Mouse (Mus musculus) heart, adult 18-20 months (tissue): ENCODE results near the gene Lmod1. TPM values are rescaled to one million over a fixed set of nuclear protein-coding genes. Genes with fewer than 3 reads are reported as not detected.
A peak's percentile ranks its signal among the peaks of the same experiment; 100 is the strongest.

ENCODE experiments used
- DNase-seq, 2 experiments: peaks; one replicate each; pipeline ENCODE4 v3.0.0; 2021 to 2022; ENCODE audit warnings: mixed read lengths in 1 of 2
- long read RNA-seq, 2 experiments: library from polyadenylated mRNA; stranded (forward); transcript quantifications; one replicate each; pipeline ENCODE4 v2.0.0; 2021
- total RNA-seq, 2 experiments: library from RNA; stranded (reverse); gene quantifications; 2 replicates each; pipeline ENCODE4 v1.2.3; 2021

The Lmod1 gene
- 1 to 10 TPM; 3.1 to 3.4 TPM for total RNA-seq
- long read RNA-seq, experiment 1 = 0 reads
- long read RNA-seq, experiment 2 = 0 reads

- peak in 1 of 2 experiments; percentile 22 for DNase-seq
Measured at GRCm38 (mm10) chr1:135324571-135324970, at the start of gene Lmod1. TSS of gene Lmod1 (plus strand) at chr1:135324807.

DNA sequence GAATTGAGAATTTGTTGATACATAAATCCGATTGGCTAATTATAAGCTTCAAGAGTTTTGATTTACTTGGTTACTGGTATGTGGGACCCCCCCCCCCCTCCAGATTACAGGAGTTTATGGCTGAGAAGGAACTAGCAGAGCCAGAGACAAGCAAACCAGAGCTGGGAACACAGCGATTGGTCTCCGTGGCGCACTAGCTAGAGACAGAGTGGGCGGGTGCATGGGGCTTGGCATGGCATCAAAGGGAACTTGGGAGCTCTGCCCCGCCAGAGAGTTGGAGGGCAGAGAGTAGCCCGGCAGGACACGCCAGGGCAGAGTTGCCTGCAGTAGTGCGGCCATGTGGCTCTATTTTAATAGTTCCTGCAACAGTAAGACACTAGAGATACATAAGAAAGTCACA, 44.0 kb upstream of the Lmod1 start:
- peak; percentile 76 to 88 for DNase-seq

DNA sequence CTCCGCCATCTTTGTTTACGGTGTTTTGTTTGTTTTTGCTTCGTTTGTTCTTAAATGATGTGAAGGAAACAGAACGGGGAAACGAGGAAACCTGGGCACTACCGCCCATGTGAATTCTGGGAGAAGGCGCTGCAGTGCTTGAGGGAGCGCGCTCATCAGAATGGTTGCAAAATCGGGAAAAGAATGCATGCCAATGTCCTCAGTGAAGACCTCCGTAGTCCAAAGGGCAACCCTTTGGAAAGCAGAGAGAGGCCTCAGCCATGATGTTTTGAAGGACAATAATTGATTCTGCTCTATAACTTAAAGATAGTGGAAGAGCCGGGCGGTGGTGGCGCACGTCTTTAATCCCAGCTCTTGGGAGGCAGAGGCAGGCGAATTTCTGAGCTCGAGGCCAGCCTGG, 42.8 kb upstream of the Lmod1 start:
- no peak for DNase-seq

DNA sequence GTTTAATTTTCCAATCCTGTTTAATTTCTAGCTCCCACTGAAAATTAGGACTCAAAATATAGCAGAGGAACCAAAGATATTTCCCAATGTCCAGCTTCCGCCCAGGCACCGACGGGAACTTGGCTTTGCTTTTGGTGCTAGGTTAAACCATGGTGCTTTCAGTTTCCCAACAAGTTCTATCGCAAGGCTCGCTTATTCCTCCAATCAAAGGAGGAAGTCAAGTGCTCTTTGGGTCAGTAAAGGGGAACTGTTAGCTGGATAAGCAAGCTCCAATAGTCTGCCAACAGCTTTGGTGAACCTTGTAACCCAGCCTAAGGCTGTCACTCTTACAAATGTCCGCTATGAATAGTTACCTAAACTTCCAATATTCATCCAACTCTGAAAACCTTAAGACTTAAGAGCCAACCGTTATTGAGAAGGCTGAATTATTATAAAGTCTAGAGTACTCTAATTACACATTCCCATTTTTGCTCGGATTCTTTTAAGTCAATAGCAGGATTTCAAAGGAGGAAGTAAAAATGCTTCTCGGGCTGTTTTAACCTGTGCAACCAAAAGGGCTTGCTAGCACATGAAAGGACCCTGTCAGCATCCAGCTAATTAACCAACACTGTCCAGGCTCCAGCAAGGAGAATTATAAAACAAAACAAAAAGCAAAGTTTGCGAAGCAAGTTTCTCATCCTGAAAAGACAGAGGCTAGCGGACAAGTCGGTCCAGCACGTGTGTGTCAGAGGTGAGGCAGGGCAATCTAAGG, 41.9 kb upstream of the Lmod1 start:
- peak; percentile 61 to 77 for DNase-seq

DNA sequence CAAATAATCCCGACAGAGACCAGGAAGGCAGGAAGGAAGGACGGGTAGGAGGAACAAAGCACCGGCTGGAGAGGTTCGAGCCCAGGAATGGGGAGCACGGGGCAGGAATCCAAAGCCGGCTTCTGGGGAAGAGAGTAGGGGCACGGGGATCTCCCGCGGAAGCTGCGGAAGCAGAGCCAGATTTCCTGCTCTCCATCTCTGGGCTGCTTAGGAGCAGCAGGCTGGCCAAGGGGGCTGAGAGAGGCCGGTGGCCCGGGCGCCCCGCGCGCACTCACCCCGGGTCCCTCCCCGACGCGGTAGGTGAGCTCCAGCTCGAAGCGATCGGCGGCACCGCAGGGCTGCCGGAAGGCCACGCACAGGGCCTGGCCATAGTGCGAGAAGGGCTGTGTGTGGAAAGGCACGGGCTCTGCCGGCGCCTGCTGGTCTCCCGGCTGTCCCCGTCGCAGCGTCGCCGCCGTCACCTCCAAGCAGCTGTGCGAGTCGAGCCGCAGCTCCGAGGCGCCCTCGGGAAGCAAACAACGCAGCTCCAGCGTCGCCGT, 41.3 kb upstream of the Lmod1 start:
- peak; percentile 52 to 57 for DNase-seq

DNA sequence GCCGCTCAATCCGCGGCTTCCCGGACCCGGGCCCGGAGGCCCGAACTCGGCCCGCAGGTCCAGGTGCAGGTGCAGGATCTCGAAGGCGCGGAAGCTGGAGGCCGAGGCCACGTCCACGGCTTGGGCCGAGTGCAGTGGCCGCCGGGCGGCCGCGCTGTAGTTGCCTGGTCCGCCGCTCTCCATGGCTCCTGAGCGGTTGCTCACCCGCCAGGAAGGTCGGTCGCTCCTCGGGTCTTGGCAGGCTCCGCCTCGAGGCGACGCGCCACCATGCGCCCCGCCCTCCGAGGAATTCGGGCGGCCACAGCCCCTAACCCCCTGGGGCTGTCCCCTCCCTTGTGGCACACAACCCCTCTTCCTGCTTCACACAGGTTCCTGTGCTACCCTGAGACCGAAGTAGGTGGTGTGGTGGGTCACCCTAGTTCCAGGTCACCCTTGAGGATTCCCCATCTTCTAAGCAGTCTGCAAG, 40.7 kb upstream of the Lmod1 start, which contains the start of gene Rnpep:
TSS of gene Rnpep (minus strand) at position 259 of the 466 bp plus-strand sequence.
- DNase-seq = peak; percentile 81

- DNase-seq = peak in 1 of 2 experiments; percentile 40
Measured at GRCm38 (mm10) chr1:135286311-135286710, 38.3 kb upstream of the Lmod1 start.

- DNase-seq = no peak
Measured at GRCm38 (mm10) chr1:135290908-135291307, 33.7 kb upstream of the Lmod1 start.

DNA sequence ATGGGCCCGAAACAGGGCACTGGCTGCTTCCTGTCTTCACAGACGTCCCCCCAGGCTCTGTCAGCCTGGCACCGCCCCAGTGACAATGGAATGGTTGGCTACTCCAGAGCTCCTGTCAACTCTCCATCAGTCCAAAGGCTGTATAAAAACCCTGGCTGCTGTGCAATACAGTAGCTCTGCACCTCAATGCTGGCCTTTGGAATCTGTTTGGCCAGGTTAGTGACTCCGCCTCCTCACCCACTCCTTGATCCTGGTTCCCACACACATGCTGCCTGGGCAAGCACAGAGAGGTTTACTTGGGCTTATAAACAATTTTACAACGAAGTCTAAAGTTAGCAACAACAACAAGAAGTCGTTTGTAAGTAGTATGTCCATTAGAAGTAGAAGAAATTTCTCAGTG, 13.3 kb upstream of the Lmod1 start:
- DNase-seq = no peak

GRCm38 (mm10) chr1:135312201-135312600, 12.4 kb upstream of the Lmod1 start:
- DNase-seq = no peak

- peak; percentile 94 to 96 for DNase-seq
Measured at GRCm38 (mm10) chr1:135313284-135314031, 11.1 kb upstream of the Lmod1 start, which contains the start of gene Timm17a. TSS of gene Timm17a (minus strand) at chr1:135313778.

GRCm38 (mm10) chr1:135323367-135323901, 1.2 kb upstream of the Lmod1 start:
- no peak for DNase-seq

GRCm38 (mm10) chr1:135325934-135326333, 1.3 kb downstream of the Lmod1 start:
- DNase-seq = no peak

DNA sequence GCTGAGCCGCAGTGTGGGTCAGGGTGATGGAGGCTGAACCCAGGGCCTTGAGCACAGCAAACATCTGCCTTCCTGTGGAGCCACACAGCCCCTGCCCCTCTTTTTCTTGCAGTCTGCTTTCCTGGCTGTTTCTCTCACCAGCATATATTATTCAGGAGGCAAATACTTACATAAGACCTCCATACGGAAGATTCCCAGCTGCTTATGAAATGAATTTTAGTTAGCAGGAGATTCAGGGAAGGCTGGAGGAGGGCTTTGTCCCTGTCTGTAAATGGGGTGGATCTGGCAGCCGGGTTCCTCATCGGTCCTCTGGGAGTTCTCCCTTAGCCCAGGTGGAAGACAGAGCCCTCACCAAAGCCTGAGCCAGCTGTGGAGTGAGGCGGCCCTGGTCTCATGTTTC, 3.8 kb downstream of the Lmod1 start:
- DNase-seq = no peak

DNA sequence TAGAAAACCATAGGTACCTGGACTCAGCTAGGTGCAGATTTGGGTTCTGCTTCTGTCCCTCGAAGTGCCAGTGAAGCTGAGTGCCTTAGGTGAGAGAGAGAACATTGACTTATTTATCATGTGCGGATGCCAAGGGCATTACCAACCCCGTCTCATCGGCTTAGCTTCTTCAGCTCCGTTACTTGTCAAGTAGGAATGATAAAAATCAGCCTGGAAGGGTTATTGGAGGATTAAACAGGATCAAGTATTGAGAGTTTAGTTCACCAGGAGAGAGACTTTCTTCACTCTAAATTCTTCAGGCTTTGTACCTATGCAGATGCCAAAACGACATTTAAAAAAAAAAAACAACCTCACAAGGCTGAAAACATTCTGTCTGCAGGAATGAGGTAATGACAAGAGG, 6.0 kb downstream of the Lmod1 start:
- DNase-seq = no peak

- DNase-seq = no peak
Measured at GRCm38 (mm10) chr1:135341947-135342346, 17.3 kb downstream of the Lmod1 start.

GRCm38 (mm10) chr1:135344026-135344425, 19.4 kb downstream of the Lmod1 start:
- no peak for DNase-seq

DNA sequence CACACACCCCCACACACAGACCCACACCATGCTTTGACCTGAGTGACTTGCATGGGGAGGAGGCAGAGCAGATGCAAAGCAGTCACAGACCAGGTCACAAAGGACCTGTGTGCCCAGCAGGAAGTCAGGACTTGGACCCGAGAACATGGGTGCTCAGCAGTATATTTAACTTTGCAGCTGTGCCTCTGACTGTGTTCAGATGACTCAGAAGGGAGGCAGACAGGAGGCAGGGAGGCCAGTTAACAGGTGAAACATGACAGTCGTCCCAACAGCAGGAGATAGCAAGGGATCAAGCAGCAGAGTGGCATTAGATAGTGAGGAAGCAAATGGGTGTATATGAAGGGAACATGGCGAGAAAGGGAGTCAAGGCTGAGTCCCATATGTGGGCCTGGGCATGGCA, 22.3 kb downstream of the Lmod1 start:
- DNase-seq = no peak

GRCm38 (mm10) chr1:135347498-135348169, 23.0 kb downstream of the Lmod1 start:
- peak; percentile 63 to 77 for DNase-seq

DNA sequence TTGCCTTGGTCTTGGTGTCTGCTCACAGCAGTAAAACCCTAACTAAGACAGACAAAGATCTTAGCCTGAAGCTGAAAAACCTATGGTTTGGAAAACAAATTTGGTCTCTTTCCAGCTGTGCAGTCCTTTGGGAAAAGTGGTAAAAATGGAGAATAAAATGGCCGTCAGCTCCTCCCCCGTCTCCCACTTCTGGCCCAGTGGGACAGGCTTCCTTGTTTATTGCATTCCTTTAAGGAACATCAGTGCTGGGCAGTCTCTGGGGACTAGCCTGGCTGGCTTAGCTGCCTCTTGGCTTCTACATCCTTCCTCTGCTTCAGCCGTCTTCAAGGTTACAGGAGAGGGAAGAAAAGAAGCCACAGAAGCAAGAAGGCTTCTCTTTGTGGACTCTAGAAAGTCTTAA, 27.3 kb downstream of the Lmod1 start:
- peak; percentile 55 to 81 for DNase-seq

DNA sequence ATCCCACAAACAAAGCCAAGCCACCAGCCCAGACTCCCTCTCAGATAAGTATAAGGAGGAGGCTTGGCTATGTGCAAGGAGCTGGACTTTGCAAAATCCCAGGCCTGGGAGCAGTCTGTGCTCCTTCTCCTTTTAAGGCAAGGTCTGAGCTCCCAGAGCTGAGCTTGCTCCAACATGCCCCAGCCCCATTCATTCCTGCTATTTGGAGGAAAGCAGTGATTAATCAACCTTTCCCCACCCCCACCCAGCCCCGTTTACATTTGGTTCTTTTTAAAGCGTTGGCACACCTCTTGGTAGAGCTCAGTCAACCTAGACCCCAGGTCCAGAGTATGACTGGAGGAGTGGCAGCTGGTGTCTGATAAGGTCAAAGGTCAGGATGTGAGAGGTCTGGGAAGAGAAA, 34.5 kb downstream of the Lmod1 start:
- peak in 1 of 2 experiments; percentile 38 for DNase-seq

DNA sequence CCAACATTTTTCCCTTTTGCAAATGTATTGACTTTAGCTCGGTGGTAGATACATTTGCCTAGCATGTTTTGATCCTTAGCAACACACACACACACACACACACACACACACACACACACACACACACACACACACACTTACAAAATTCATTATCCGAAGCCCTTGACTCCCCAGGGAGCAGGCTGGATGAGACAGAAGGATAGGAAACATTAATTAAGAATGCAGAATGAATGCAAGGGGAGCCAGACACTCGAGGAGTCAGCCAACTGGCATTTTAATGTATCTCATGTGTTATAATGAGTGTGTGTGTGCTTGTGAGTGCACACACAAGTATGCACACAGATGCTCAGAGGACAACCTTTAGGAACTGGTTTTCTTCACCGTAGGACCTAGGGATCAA, 36.9 kb downstream of the Lmod1 start:
- DNase-seq = no peak
